ENCODE assay signal across 25 mouse cellular contexts in the genomic region with DNA sequence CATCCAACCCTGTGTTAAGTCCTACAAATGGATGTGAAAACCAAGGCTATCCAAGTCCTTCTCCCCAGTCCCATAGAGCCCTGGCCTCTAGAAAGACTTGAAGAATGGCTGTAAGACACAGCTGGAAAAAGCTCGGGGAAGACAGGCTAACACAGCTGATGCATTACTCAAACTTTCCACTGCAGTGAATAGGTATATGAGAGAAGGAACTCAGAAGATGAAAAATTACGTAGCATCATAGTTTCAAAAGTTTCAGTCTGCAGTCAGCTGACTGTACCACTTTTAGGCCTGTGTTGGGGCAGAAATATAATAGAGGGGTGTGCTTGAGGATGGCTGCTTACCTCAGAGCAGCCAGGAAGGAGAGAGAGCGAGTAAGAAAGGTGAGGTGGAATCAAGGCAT.
"Had no signal": no experiment of that assay in that cellular context is flagged by ENCODE, and none has a peak within 500 bp of the region (broad histone marks: within the 10 kb centered on the region; RNA-seq: fewer than 3 reads in every experiment).

No protein-coding gene starts in this region.

- H3K4me3 ChIP-seq: embryonic facial prominence, embryonic 10.5 days; embryonic facial prominence, embryonic 12.5 days; embryonic facial prominence, embryonic 13.5 days; embryonic facial prominence, embryonic 15.5 days; erythroblast, embryonic 14.5 days; forebrain, embryonic 10.5 days; forebrain, embryonic 12.5 days; forebrain, embryonic 13.5 days; forebrain, embryonic 15.5 days; gastrocnemius, adult 2 months; heart, adult 2 months had no signal

- DNase-seq: cerebellum, adult 8-10 months; cerebellum, adult 9-10 months; cerebellum, adult 9-11 months; cerebellum, postnatal 10 days; cerebellum, postnatal 14 days; cerebellum, postnatal 25 days; cerebellum, postnatal 36 days; embryo, embryonic 11 days; forebrain, postnatal 0 days; gastrocnemius, adult 2 months; gastrocnemius, postnatal 10 days; gastrocnemius, postnatal 14 days; gastrocnemius, postnatal 25 days; gastrocnemius, postnatal 36 days; heart, adult 18-20 months; heart, adult 2 months had no signal

- H3K4me1 ChIP-seq: embryonic facial prominence, embryonic 10.5 days; embryonic facial prominence, embryonic 12.5 days; embryonic facial prominence, embryonic 13.5 days; embryonic facial prominence, embryonic 15.5 days; forebrain, embryonic 10.5 days; forebrain, embryonic 12.5 days; forebrain, embryonic 13.5 days; forebrain, embryonic 15.5 days had no signal

- H3K27ac ChIP-seq: embryonic facial prominence, embryonic 10.5 days; embryonic facial prominence, embryonic 12.5 days; embryonic facial prominence, embryonic 13.5 days; embryonic facial prominence, embryonic 15.5 days; forebrain, embryonic 10.5 days; forebrain, embryonic 12.5 days; forebrain, embryonic 13.5 days; forebrain, embryonic 15.5 days; gastrocnemius, adult 2 months; heart, adult 2 months had no signal

- H3K36me3 ChIP-seq: embryonic facial prominence, embryonic 10.5 days; embryonic facial prominence, embryonic 12.5 days; embryonic facial prominence, embryonic 13.5 days; embryonic facial prominence, embryonic 15.5 days; forebrain, embryonic 10.5 days; forebrain, embryonic 12.5 days; forebrain, embryonic 15.5 days had no signal

- H3K27me3 ChIP-seq: embryonic facial prominence, embryonic 12.5 days; embryonic facial prominence, embryonic 13.5 days; embryonic facial prominence, embryonic 15.5 days; forebrain, embryonic 12.5 days; forebrain, embryonic 13.5 days; forebrain, embryonic 15.5 days had no signal

- H3K4me2 ChIP-seq: embryonic facial prominence, embryonic 12.5 days; embryonic facial prominence, embryonic 13.5 days; embryonic facial prominence, embryonic 15.5 days; forebrain, embryonic 12.5 days; forebrain, embryonic 13.5 days; forebrain, embryonic 15.5 days had no signal

- H3K9me3 ChIP-seq: embryonic facial prominence, embryonic 15.5 days; forebrain, embryonic 12.5 days; forebrain, embryonic 13.5 days; forebrain, embryonic 15.5 days had no signal

- H3K9ac ChIP-seq: embryonic facial prominence, embryonic 12.5 days; embryonic facial prominence, embryonic 13.5 days; embryonic facial prominence, embryonic 15.5 days; forebrain, embryonic 12.5 days; forebrain, embryonic 13.5 days; forebrain, embryonic 15.5 days; forebrain, postnatal 0 days had no signal
